Mouse (Mus musculus) erythroblast, embryonic 14.5 days (primary cell): ENCODE data around the gene Fam83f. TPM values are rescaled to one million over a fixed set of nuclear protein-coding genes. Genes with fewer than 3 reads are reported as not detected.
A peak's percentile ranks its signal among the peaks of the same experiment; 100 is the strongest.
"Not testable (repeated sequence)": the region's sequence is repeated elsewhere in the genome, so short reads cannot be mapped to it uniquely, and the experiment has no call there.

Experiments
- H3K27me3 ChIP-seq: 2 replicates; pipeline ENCODE4 v1.6.1; 2012; ENCODE audit warnings: inconsistent platforms; ENCODE audit not compliant: control insufficient read depth
- H3K36me3 ChIP-seq: 2 replicates; pipeline ENCODE4 v1.6.1; 2012; ENCODE audit warnings: mild to moderate bottlenecking, inconsistent platforms; ENCODE audit not compliant: control insufficient read depth
- H3K4me1 ChIP-seq: 2 replicates; pipeline ENCODE4 v1.6.1; 2012; ENCODE audit warnings: inconsistent platforms; ENCODE audit not compliant: control insufficient read depth
- H3K4me3 ChIP-seq: replicated peaks from 2 replicates; pipeline ENCODE3; 2012; ENCODE audit warnings: moderate library complexity, mild to moderate bottlenecking, inconsistent platforms
- H3K9me3 ChIP-seq: 2 replicates; pipeline ENCODE4 v1.6.1; 2012; ENCODE audit warnings: low read length, inconsistent platforms, mixed read lengths; ENCODE audit not compliant: control insufficient read depth
- GATA1 ChIP-seq: IDR thresholded peaks from 2 replicates; pipeline ENCODE4 v1.6.1; 2012; ENCODE audit warnings: low read length, inconsistent platforms, mixed read lengths
- TAL1 ChIP-seq: IDR thresholded peaks from 3 replicates; pipeline ENCODE4 v1.6.1; 2012; ENCODE audit warnings: low read length, inconsistent platforms, mixed read lengths
- polyA plus RNA-seq: library from polyadenylated mRNA; stranded (reverse); fragments of >175 nt; gene quantifications from 2 replicates; pipeline ENCODE4 v1.2.3, GENCODE M21; 2012

Gene Fam83f
- polyA plus RNA-seq, 1 experiment = not detected

GRCm38 (mm10) chr15:80731043-80731442 is 59.4 kb downstream of the Fam83f start:
- TF ChIP-seq GATA1 = no peak
- TF ChIP-seq TAL1 = no peak
- Histone ChIP-seq H3K36me3 (no peaks in the 10 kb centered on the region), H3K4me1 (peaks cover 5% of the 10 kb centered on the region), H3K4me3 (no peak overlapping the region), H3K27me3 (no peaks in the 10 kb centered on the region; the same call in 1 of the 2 replicates), H3K9me3 (no peaks in the 10 kb centered on the region)

- TF ChIP-seq GATA1 (no peak), TAL1 (no peak)
- H3K9me3 ChIP-seq = no peaks in the 10 kb centered on the region
- no peaks in the 10 kb centered on the region; the same call in 1 of the 2 replicates for H3K27me3 ChIP-seq
- no peaks in the 10 kb centered on the region for H3K36me3 ChIP-seq
- peaks cover 7% of the 10 kb centered on the region for H3K4me1 ChIP-seq
- no peak overlapping the region for H3K4me3 ChIP-seq
Observed at GRCm38 (mm10) chr15:80731511-80731910, 59.9 kb downstream of the Fam83f start.

DNA sequence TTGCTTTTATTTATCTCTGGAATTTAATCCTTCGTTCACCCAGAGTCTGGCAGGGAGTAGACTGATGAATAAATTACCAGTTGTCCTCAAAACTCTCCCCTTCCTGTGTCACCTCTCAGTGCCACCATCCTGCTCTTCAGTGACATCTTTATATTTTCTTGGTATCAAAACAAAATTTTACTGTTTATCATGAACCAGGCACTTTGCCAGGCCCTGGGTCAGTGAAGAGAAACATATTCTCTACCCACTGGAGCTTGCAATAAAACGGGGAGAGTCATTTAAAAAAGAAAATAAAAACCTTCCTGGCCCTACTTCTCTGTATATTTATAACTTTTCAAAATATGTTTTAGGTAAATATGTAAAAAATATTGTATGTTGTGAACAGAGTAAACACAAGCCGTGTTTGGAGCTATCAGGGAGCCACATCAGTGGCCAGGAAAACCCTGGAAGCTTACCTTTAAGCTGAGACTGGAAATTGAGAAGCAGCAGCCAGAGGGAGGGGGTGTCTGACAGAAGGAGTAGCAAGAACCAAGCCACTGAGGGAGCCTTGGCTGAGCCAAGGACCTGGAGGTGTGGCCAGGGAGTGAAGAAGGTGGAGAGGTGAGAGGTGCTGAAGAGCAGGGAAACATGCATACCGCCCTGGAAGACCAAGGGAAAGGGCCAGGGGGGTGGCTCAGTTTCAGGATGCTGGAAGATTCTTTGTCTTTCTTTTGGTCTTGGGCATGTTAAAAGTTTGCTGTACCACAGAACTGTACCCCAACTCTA is 60.8 kb downstream of the Fam83f start:
- H3K4me1 ChIP-seq = peaks cover 14% of the 10 kb centered on the region
- TF ChIP-seq GATA1 = no peak
- no peak for TF ChIP-seq TAL1
- no peaks in the 10 kb centered on the region for H3K9me3 ChIP-seq
- no peaks in the 10 kb centered on the region; the same call in 1 of the 2 replicates for H3K27me3 ChIP-seq
- no peak overlapping the region for H3K4me3 ChIP-seq
- H3K36me3 ChIP-seq = no peaks in the 10 kb centered on the region

DNA sequence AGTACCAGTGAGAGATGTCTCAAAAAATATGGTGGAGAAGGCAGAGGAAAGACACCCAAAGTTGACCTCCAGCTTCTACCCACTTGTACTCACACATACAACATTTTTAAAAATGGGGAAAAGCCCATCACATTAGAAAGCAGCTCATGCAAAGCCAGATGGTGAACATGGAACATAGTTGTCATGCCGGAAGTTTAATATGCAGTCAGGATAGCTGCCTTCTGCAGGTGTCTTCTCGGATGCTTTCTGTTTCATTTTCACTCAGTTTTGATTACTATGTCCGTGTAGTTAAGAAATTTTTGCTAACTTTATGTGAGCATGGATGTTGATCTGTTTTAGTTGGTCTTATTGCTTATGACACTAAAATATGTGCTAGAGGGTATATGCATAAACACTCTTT is 63.7 kb downstream of the Fam83f start:
- Histone ChIP-seq H3K36me3 (no peaks in the 10 kb centered on the region), H3K27me3 (no peaks in the 10 kb centered on the region; the same call in 1 of the 2 replicates), H3K9me3 (no peaks in the 10 kb centered on the region), H3K4me3 (no peak overlapping the region), H3K4me1 (peaks cover 32% of the 10 kb centered on the region)
- TF ChIP-seq GATA1 (no peak), TAL1 (no peak)

DNA sequence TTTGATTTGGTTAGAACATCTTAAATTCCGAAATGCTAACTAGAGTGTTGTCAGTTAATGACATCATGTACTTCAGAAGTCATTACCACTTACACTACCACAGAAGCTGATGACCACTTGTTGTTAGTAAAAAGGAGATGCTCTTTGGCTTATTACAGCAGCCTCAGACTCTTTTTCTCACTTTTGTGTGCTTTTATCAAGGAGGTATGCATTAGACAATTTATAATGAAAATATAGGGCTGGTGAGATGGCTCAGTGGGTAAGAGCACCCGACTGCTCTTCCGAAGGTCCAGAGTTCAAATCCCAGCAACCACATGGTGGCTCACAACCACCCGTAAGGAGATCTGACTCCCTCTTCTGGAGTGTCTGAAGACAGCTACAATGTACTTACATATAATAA is 64.1 kb downstream of the Fam83f start:
- H3K36me3 ChIP-seq, H3K27me3 ChIP-seq, H3K4me3 ChIP-seq, H3K9me3 ChIP-seq: not testable (repeated sequence)
- H3K4me1 ChIP-seq = peaks cover 33% of the 10 kb centered on the region

DNA sequence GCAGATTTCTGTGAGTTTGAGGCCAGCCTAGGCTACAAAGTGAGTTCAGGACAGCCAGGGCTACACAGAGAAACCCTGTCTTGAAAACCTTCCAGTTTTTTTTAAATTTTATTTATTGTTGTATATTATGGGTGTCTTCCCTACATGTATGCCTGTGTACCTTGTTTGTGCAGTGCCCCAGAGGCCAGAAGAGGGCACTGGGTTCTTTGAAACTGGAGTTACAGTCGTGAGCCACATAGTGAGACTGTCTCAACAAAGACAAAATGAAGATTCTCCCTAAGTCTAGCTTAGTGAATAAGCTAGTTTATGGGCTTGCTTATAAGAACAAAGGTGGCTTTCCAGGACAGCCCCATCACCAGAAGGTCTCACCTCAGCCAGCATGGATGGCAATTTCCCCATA is 64.9 kb downstream of the Fam83f start:
- Histone ChIP-seq H3K27me3 (no peaks in the 10 kb centered on the region; the same call in 1 of the 2 replicates), H3K9me3 (no peaks in the 10 kb centered on the region), H3K36me3 (no peaks in the 10 kb centered on the region), H3K4me3 (no peak overlapping the region), H3K4me1 (peaks cover 33% of the 10 kb centered on the region)
- no peak for TF ChIP-seq TAL1
- TF ChIP-seq GATA1 = no peak

- Histone ChIP-seq H3K27me3 (no peaks in the 10 kb centered on the region; the same call in 1 of the 2 replicates), H3K9me3 (no peaks in the 10 kb centered on the region), H3K36me3 (no peaks in the 10 kb centered on the region), H3K4me3 (no peak overlapping the region), H3K4me1 (peaks cover 47% of the 10 kb centered on the region)
- TF ChIP-seq GATA1 (no peak), TAL1 (no peak)
Observed at GRCm38 (mm10) chr15:80738244-80738643, 66.6 kb downstream of the Fam83f start.

GRCm38 (mm10) chr15:80739972-80740371 is 68.3 kb downstream of the Fam83f start:
- Histone ChIP-seq H3K4me1 (peaks cover 63% of the 10 kb centered on the region), H3K9me3 (no peaks in the 10 kb centered on the region), H3K27me3 (no peaks in the 10 kb centered on the region), H3K4me3 (no peak overlapping the region), H3K36me3 (no peaks in the 10 kb centered on the region; the same call in 1 of the 2 replicates)
- TF ChIP-seq GATA1 = no peak

DNA sequence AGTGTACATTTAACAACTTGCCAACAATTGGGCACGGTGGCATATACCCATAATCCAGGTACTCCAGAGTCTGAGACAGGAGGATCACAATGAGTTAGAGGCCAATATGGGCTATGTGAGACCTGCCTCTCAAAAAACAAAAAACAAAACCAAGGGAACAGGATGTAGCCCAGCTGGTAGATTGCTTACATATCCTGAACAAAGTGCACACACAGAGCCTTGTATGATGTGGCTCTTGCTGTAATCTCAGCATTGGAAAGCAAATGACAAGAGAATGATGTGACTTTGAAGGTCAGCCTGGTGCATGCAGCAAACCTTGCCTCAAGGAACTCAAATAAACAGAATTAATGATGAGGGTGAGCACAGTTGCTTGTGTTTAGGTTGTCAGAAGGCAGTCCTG is 70.2 kb downstream of the Fam83f start:
- Histone ChIP-seq H3K36me3 (no peaks in the 10 kb centered on the region; the same call in 1 of the 2 replicates), H3K9me3 (no peaks in the 10 kb centered on the region), H3K27me3 (no peaks in the 10 kb centered on the region), H3K4me1 (peaks cover 74% of the 10 kb centered on the region), H3K4me3 (no peak overlapping the region)
- no peak for TF ChIP-seq GATA1
- no peak for TF ChIP-seq TAL1

GRCm38 (mm10) chr15:80742991-80743474 is 71.4 kb downstream of the Fam83f start:
- H3K36me3 ChIP-seq = no peaks in the 10 kb centered on the region; the same call in 1 of the 2 replicates
- TF ChIP-seq TAL1 (0 out of 3 replicates have a peak, but pooled peaks have one; percentile 10), GATA1 (no peak)
- peak overlapping the region; percentile 29 for H3K4me3 ChIP-seq
- no peaks in the 10 kb centered on the region for H3K27me3 ChIP-seq
- no peaks in the 10 kb centered on the region for H3K9me3 ChIP-seq
- peaks cover 72% of the 10 kb centered on the region for H3K4me1 ChIP-seq
